Mouse (Mus musculus) cerebellum, adult (tissue): ENCODE measurements around the gene Tctex1d1.

ENCODE experiments used
- ATAC-seq: cut with Nextera tagmentation; 2 replicates; pipeline ENCODE4 v1.9.2; 2017; ENCODE audit warnings: mild to moderate bottlenecking, moderate library complexity, mixed read lengths; ENCODE audit not compliant: insufficient number of reproducible peaks, low FRiP score, low TSS enrichment

Tctex1d1 gene

GRCm38 (mm10) chr4:102978440-102978839 lies at the start of gene Tctex1d1:
Tctex1d1 (plus strand) TSS chr4:102978606.
- peak; percentile 58 for ATAC-seq

GRCm38 (mm10) chr4:102929491-102929890 lies 48.9 kb upstream of the Tctex1d1 start:
- no peak for ATAC-seq

GRCm38 (mm10) chr4:102930679-102931078 lies 47.7 kb upstream of the Tctex1d1 start:
- no peak for ATAC-seq

GRCm38 (mm10) chr4:102940266-102940665 lies 38.1 kb upstream of the Tctex1d1 start:
- ATAC-seq, result no peak

GRCm38 (mm10) chr4:102940738-102941137 lies 37.7 kb upstream of the Tctex1d1 start:
- no peak for ATAC-seq

- ATAC-seq, result no peak
Measured at GRCm38 (mm10) chr4:102944325-102944724, 34.1 kb upstream of the Tctex1d1 start.

- no peak for ATAC-seq
Measured at GRCm38 (mm10) chr4:102952476-102952875, 25.9 kb upstream of the Tctex1d1 start.

GRCm38 (mm10) chr4:102955294-102955956 lies 23.0 kb upstream of the Tctex1d1 start:
- ATAC-seq, result no peak

GRCm38 (mm10) chr4:102959409-102959808 lies 19.0 kb upstream of the Tctex1d1 start:
- no peak for ATAC-seq

- no peak for ATAC-seq
Measured at GRCm38 (mm10) chr4:102964174-102964573, 14.2 kb upstream of the Tctex1d1 start.

GRCm38 (mm10) chr4:102967811-102968210 lies 10.6 kb upstream of the Tctex1d1 start:
- no peak for ATAC-seq

- no peak for ATAC-seq
Measured at GRCm38 (mm10) chr4:102969599-102969998, 8.8 kb upstream of the Tctex1d1 start.

- no peak for ATAC-seq
Measured at GRCm38 (mm10) chr4:102971159-102971558, 7.2 kb upstream of the Tctex1d1 start.

- ATAC-seq, result no peak
Measured at GRCm38 (mm10) chr4:102972071-102972470, 6.3 kb upstream of the Tctex1d1 start.

- ATAC-seq, result no peak
Measured at GRCm38 (mm10) chr4:102974172-102974571, 4.2 kb upstream of the Tctex1d1 start.

GRCm38 (mm10) chr4:102976290-102977275 lies 1.8 kb upstream of the Tctex1d1 start:
- ATAC-seq, result no peak

GRCm38 (mm10) chr4:102977778-102978321 lies 556 bp upstream of the Tctex1d1 start:
- no peak for ATAC-seq

- no peak for ATAC-seq
Measured at GRCm38 (mm10) chr4:102979385-102979784, 979 bp downstream of the Tctex1d1 start.

- no peak for ATAC-seq
Measured at GRCm38 (mm10) chr4:102981709-102982108, 3.3 kb downstream of the Tctex1d1 start.

- no peak for ATAC-seq
Measured at GRCm38 (mm10) chr4:102986173-102986572, 7.8 kb downstream of the Tctex1d1 start.

GRCm38 (mm10) chr4:102986917-102987316 lies 8.5 kb downstream of the Tctex1d1 start:
- ATAC-seq, result peak; percentile 81; the same call in 1 of the 2 replicates
